Mouse (Mus musculus) lung, postnatal 14 days (tissue): ENCODE results near the gene Strc.
"Not testable (repeated sequence)": the region's sequence is repeated elsewhere in the genome, so short reads cannot be mapped to it uniquely, and the experiment has no call there.

Source experiments
- DNase-seq: peaks from one replicate; pipeline ENCODE4 v3.0.0; 2021

Gene Strc

DNA sequence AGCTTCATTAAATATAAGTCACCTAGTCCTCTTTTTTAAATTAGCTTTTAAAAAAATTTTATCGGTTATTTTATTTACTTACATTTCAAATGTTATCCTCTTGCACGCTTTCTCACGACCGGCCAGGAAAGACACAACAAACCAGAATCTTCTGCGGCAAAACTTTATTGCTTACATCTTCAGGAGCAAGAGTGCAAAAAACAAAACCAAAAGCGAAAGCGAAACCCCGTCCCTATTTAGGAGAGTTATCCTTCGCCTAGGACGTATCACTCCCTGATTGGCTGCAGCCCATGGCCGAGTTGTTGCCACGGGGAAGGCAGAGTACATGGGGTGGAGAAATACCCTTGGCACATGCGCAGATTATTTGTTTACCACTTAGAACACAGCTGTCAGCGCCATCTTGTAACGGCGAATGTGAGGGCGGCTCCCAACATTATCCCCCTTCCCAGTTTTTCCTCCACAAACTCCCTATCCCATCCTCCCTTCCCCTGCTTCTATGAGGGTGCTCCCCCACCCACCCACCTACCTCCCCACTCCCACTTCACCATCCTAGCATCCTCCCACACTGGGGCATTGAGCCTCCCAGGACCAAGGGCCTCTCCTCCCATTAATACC, at the start of gene Strc:
Gene Strc (minus strand): TSS at position 208 of the 615 bp plus-strand sequence.
- DNase-seq = not testable (repeated sequence)

DNA sequence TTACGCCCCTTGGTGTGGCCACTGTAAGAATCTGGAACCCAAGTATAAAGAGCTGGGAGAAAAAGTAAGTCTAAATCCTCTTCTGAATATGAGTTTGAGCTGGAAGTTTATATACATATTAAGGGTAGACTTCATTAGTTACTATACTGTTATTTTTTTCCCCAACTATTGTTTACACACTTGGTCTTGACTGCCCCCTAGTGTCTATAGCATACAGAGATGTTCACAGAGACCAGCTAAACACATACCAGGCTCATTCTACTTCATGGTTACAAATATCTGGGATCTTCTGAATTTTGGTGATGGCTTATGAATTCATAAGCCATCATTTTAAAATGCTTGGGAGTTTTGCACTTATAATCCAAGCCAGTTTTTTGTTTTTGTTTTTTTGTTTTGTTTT, 47.9 kb upstream of the Strc start:
- DNase-seq = no peak

DNA sequence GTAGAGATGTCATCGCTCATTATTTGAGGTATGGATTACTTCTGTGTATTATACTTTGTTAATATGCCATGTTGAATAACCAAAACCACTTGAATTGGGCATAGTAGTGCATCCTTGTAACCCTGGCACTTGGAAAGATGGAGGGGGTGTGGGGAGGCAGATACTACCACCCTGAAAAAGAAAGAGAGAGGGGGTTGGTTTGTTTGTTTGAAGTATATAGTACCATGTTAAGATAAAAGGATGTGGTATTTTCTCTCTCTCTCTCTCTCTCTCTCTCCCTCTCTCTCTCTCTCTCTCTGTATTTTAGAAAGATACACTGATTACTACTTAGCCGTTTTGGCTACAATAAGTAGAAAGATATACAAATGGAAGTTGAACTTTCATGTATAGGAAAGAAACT, 38.9 kb upstream of the Strc start:
- no peak for DNase-seq

DNA sequence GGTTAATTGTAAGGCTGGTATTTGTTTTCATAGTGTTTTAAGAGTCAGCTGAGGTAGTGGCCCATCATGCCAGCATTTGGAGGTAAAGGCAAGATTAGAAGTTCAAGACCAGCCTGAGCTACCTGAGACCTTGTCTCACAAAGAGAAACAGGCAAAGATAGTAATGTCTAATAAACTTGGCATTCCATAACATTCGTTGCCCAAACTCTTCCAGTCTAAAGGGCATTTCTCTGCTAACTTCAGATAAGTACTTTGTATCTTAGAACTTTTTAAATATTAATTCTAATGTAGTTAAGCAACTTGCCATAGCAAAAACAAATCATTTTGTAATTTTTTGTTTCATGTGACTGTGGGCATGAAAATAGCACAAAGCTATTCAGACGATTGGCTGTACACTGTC, 36.2 kb upstream of the Strc start:
- DNase-seq = no peak

DNA sequence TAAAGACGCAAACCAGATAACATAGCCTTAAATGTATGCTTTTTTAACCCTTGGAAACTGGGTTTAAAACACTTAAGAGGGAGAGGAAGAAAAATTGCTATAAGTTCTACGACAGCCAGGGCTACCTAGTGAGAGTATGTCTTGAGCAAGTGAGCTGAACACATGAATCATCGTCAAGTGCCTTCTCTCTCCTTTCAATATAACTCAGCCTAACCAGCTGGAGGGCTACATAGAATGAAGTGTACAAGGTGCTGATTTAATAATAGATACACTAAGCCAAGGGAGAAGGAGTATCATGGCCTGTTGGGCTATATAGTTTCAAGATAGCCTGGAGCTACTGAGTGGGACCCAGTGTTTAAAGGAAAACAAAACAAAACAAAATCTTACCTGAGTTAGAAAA, 31.5 kb upstream of the Strc start:
- no peak for DNase-seq

DNA sequence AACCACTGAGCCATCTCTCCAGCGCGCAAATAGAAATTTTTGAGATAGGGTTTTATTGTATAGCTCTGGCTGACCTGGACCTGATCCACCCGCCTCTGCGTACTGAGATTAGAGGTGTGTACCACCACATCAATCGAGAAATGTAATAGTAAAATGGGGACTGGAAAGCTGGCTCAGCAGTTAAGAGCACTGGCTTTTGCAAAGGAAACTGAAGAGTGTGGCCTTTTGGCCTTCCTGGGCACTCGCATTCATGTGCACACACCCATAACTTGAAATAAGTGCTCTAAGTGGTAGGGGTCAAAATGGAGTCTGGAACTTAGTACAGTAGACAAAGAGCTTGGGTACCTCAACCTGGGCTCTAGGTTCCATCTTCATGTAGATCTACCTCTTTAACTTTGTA, 29.4 kb upstream of the Strc start:
- no peak for DNase-seq

DNA sequence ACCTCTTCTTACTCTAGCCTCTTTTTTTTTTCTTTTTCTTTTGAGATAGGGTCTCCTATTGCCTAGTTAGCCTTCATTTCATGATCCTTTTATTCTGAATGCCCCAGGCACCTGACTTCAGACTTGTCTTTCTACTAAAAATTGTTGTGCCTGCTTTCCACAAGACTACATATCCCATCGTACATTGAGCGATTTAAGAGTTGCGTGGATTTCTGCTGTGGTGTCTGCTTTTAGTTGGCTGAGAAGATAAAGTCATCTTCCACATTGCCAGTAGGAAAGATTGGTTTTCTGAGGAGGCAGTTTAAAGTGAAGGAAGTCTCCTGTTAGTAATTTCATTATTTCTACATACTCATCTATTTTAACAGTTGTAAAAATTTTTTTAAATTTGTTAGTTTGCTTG, 28.6 kb upstream of the Strc start:
- DNase-seq = no peak

DNA sequence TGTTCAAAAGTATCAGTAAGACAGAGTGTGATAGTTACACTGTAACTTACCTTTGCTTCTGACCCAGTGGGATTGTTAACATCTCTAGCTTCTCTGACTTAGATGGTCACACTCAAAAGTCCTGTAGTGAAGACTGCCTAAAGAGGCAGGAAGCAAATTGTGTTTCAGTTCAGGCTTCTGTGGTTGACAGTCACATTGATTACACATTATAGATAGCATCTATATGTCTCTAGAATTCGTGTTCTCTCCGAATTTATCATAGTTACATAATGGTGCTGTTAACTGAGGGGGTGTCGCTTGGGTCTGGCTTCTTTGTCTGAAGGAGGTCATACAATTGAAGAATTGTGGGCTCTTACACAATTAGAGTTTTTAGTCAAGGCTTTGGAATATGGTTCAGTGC, 28.1 kb upstream of the Strc start:
- no peak for DNase-seq

DNA sequence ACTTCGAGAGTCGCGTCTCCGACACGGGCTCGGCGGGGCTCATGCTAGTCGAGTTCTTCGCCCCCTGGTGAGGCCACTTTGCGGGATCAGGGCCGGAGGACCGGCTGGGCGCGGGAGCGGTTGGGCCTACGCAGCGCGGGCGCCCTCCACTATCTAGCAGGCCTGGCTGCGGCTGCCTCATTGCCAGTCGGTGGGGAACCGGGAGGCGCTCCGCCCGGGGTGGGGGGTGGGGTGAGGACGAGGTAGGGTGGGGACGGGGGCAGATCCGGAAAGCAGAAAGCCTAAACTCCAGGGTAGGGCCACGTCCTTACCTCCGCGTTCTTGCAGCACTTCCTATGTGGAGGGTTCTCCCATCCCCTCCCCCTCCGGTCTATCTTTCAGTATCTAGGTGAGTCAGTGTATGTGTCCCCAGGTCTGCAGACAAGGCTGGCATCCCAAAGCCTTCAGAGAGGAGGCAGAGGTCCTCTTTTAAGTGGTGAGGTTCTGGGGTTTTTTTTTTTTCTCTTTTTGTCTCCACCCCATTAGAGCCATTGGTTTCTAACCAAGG, 27.2 kb upstream of the Strc start:
- peak; percentile 39 for DNase-seq

DNA sequence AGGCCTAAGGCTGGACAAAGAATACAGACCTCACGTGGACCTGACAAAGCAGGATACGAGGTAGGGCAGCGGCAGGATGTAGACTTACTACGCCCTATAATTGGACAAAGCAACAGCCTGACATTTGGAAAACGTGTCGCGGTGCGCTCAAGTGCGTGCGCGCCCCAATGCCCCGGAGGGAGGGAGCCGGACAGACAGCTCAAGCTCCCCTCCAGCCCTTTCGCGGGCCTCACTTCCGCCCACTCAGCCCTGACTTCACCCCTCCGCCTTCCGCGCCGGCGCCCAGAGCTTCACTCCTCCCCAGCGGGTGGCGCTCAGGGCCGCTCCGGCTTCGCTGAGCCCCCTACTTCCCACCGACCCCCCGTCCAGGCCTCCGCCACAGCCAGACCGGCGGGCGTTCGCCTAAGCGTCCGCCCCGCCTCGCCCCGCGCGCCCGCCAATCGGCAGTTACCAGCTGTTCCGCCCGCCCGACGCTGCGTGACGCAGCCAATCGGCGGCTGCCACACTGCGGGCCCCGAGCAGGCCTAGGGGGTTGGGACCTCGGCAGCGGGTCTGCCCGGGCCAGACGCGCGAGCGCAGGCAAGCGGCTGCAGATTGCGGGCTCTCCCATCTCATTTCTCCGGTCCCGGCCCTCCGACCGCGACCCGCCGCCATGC, 26.5 kb upstream of the Strc start, which contains the start of the genes Pdia3 and Catsper2:
Gene Pdia3 (plus strand): TSS at position 389 of the 656 bp plus-strand sequence.
Gene Catsper2 (minus strand): TSS at position 406 of the 656 bp plus-strand sequence.
- DNase-seq = peak; percentile 95

DNA sequence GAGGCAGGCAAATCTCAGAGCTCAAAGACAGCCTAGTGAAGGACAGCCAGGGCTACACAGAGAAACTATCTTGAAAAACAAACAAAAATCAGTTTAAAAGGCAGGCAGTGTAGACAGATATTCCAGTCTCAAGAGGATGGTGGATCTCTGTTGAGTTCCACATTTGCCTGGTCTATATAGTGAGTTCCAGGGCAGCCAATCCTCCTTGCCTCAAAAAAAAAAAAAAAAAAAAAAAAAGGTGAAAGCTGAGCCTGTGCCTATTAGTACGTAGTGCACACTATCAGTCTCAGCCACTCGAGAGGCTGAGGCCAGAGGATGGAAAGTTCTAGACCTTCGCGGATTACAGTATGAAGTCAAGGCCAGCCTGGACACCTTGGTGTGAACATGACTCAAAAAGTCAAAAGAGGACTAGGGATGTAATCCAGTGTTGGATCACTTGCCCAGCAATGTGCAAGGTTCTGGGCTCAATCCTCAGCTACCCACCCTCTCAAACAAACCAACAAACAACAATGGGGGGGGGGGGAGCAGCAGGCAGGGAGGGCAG, 25.9 kb upstream of the Strc start:
- DNase-seq = no peak

DNA sequence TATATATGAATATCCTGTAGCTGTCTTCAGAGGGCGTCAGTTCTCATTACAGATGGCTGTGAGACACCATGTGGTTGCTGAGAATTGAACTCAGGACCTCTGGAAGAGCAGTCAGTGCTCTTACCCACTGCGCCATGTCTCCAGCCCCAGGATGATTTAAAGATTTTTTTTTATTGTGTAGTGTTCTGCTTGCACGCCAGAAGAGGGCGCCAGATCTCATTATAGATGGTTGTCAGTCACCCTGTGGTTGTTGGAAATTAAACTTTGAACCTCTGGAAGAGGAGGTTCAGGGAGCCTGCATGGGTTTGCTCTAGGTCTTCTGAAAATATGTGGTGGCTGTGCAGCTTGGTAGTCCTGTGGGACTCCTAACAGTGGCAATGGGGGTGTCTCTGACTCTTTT, 21.2 kb upstream of the Strc start:
- peak; percentile 56 for DNase-seq

DNA sequence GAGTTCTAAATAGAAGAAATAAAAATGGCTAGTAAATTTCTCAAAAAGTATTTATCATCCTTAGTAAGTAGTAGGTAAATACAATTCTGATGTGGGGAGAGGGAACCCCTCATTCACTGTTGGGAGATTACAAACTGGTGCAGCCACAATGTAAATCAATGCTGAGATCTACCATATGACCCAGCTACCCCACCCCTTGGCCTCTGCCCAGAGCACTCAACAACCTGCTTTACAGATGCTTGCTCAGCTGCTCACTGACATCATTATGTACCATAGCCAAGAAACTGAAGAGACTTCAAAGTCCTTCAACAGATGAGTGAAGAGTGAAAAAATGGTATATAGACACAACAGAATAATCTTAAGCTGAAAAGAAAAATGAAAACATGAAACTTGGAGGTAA, 16.3 kb upstream of the Strc start:
- DNase-seq = no peak

DNA sequence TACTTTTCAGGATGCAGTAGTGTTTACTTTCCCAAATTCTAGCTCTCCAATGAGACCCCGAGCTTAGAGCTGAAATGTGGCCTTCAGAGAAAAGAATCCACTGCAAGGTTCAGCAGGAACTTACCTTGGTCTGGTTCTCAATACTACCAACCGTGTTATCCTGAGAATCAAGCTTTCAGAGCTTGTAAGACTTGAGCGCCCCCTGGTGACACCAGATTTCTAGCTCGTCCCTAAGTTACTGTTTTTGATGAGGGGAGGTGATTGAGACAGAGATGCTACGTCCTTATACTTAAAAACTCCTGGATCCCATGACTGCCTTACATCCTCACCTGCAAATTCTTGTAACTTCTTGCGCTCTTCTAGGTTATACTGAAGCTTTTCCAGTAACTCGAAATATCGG, 9.7 kb upstream of the Strc start:
- DNase-seq = peak; percentile 88

DNA sequence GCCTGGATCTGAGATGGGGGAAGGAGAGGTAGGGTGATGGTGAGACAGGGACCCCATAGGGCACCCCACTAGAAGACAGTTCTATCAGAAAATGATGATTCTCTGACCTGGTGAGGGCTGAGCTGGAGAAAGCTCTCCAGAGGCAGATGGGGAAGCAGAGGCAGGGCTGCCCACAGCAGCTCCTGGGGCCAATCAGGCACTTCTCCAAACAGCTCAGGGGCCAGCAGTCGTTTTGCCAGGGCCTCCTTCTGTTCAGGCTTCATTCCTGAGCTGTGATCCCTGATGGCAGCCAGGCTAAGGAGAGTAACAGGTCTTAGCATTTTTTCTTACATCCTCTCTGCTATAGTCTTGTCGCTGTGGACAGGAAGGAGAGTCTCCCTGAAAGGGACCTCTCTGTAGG, 12.2 kb downstream of the Strc start:
- DNase-seq = no peak

DNA sequence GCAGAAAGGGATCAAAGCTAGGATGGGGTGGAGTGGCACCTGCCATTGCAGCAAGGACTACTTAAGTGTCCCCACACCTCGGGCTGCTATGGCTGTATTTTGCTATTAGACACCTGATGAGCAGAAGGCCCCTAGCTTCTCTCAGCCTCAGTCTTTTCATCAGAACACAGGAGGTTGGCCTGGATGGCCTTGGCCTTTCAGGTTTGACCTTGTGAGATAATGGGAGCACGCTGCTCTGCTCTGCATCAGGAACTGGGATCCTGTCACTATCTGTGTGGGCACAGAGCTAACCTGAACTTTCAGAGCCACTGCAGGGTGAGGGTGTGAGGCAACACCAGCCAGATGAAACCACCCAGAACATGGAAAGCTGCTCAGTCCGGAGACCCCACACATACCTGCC, 14.7 kb downstream of the Strc start:
- DNase-seq = no peak

DNA sequence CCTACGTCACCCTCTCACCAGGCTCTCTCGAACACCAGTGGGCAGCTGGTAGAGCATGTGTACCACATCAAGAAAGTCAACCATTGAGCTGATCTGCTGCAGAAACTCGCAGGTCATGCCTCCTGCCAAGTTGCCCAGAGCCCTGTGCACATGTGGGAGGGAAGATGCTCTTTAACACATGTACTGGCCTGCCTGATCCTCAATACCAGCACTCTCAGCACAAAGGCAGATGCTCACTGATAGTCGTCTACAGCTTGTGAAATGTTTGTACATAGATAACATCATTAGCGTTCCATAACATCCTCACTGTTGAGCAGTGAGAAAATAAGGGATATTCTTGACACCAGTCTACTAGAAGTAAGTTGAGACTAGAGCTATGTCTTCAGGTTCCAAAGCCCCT, 16.0 kb downstream of the Strc start:
- no peak for DNase-seq

DNA sequence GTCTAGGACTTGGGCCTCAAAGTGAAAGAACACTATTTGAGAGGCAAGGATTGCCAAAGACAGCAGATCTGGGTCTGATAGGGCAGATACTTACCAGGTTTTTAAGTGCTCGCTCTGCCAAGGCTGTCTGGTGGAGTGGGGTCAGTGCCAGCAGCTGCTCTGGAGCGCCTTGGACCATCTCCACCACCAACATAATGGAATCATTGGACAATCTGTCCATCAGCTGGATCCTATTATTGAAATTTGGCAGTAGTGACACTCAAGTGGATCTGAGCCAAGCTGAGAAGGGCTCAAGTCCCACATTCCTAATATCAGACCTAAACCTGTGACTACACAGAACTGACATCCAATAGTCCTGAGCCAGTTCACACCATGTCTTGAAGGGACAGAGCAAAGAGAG, 18.1 kb downstream of the Strc start:
- DNase-seq = peak; percentile 5

DNA sequence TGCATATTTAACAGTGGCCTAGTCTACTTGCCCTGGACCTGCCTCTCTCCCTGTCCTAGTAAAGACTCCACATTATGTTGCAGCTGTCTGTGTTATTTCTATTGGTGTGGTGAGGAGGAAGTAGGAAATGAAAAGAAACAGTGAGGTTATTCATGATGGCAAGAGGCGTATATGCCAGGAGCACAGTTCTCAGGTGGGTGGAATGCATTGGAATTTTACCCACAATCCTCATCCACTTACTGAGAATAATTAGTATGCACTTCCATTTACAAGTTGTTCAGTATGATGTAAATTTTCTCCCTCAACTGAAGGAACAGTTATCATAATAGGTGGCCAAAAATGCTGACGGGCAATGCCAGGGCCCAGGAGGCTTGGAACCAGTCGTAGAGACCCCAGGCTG, 23.3 kb downstream of the Strc start:
- no peak for DNase-seq

DNA sequence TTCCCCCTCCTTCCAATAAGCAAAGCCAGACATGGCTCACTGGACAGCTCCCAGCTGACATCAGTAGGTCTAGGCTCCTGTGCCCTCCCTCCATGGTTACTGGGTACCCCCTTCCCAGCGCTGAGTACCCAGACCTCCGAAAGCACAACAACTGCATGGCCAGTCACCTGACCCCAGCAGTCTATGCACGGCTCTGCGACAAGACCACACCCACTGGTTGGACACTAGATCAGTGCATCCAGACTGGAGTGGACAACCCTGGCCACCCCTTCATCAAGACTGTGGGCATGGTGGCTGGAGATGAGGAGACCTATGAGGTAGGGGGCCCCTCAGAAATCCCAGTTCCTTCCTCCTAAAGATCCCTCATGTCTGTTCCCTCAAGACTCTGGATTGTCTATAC, 27.5 kb downstream of the Strc start:
- no peak for DNase-seq

DNA sequence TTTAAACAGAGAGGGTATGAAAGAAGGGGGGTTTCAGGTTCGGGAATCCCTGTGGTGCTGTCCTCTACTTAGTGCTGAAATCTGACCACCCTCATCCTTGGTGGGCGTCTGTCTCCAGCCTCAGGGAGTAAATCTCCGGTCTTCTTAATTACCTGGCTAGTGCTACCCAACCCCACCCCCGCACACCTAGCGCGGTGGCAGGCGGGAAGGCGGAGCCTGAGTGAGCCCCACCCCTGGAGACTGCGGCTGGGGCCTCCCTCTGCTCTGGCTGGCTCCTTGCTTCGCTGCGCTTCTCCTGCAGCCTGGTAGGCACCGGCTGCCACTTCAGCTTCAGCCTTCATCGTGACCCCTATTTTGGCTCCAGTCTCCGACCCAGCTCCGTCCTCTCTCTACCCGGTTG, 28.6 kb downstream of the Strc start:
- peak; percentile 63 for DNase-seq

DNA sequence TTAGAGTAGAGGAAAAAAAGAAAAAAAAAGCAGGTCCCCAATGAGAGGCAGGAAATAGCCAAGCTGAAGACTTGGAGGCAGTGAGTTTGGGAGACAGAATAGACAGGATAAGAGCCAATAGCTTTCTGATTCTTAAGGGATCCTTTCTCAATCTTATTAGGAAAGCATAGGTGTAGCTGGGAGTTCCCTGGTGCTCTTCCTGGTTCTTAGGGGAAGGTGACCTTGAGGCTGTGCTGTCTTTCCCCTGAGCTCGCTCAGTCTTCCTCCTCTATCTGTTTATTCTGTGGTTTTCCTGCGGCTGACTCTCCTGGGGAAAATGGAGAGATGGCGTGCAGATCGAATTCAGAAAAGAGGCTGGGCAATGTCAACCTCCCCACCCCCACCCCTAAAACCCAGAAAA, 29.0 kb downstream of the Strc start:
- no peak for DNase-seq

DNA sequence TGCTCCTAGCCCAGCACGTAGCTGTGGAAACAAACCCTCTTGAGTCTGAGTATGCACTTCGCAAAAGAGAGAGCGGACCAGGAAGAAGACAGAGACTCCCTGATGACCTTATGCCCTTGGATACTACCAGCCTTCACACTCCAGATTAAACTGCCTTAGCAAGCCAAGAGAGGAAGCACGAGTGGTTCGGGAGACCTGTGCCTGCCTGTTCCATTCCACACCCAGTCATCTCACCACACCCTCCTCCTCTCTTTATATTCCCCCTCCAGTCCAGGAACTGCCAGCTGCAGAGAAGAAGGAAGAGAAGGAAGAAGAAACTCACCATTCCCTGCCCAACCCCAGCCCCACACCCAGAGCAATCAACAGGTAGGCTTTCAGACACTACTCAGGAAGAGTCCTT, 29.5 kb downstream of the Strc start, which contains the start of gene Ckmt1:
Gene Ckmt1 (plus strand): TSS at position 221 of the 400 bp plus-strand sequence.
- DNase-seq = no peak
